Mouse (Mus musculus): ENCODE measurements around the gene Mad2l1. TPM values are rescaled to one million over a fixed set of nuclear protein-coding genes. Genes with fewer than 3 reads are reported as not detected.

Mad2l1 gene
- total RNA-seq (2021): 1 to 10 TPM; 9.3 to 9.7 TPM
- long read RNA-seq, full-length matches to known transcripts: 5 of 6 reads
- long read RNA-seq, partial matches to known transcripts: 0 of 6 reads
- long read RNA-seq, other reads (novel, unspliced or antisense): 1 of 6 reads

DNA sequence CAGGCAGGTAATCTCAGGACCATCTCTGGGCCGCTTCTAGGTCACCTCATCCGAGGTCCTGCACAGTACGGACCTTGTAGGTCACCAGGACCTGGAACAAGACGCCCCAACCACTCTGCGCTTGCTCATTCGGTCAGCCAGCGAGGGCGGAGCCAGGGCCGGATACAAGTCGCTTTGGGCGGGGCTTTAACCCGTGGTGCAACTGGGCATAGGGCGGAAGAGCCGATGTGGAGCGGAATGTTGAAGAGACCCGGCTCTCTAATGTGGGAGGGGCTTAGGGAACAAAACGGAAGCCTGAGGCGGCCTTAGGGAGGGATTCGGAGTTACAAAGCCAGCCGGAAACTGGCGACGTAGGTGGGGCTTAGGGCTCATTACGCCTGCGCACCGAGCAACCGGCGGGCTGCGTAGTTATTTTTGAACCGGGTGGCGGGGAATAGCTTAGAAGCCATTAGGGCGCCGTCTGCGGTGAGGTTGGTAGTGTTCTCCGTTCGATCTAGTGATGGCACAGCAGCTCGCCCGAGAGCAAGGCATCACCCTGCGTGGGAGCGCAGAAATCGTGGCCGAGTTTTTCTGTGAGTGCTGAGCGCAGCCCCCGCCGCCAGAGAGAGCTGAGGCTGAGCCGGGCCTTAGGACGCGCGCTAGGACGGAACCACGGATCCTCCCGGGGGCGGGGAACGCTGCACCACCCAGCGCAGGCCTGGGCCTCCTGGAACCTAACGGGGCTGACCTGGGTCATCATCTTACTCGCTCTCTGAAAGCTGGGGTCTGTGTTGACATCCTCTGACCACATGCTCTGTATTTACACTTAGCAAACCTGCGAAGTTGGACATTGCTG, at the start of gene Mad2l1:
Gene Mad2l1, plus strand, starts transcription at position 363 of the 835 bp plus-strand sequence.
- DNase-seq (ENCODE audit: low spot score in 2 of 2): peak; percentile 91 to 94

DNA sequence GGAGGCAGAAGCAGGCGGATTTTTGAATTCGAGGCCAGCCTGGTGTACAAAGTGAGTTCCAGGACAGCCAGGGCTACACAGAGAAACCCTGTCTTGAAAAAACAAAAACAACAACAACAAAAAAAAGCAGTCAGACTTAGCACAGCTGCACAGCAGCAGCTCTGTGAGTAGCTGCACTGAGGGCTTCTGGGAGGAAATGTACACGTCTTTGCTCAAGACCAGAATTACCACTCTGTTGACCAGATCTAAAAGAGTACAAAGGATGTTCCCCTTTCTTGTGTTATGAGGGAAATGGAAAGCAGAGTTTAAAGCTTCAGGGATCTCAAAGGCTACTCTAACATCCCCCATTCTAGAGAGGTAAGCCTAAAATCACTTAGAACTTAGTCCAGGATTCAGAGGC, 41.5 kb upstream of the Mad2l1 start:
- no peak for DNase-seq (ENCODE audit: low spot score in 2 of 2)

DNA sequence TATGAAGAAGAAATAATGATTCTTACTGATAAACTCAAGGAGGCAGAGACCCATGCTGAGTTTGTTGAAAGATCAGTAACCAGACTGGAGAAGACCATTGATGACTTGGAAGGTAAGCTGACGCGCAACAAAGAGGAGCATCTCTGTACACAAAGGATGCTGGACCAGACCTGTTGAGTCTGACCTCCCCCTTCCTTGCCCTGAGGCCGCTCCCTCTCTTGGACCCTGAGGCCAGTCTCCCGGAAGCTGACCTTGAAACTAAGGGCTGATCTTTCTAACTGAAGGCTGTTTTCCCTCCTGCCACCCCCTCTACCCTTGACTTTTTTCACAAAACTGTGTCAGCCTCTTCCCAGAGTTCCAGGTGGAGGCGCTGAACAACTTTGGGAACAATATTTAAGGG, 18.8 kb upstream of the Mad2l1 start:
- no peak for DNase-seq (ENCODE audit: low spot score in 2 of 2)

DNA sequence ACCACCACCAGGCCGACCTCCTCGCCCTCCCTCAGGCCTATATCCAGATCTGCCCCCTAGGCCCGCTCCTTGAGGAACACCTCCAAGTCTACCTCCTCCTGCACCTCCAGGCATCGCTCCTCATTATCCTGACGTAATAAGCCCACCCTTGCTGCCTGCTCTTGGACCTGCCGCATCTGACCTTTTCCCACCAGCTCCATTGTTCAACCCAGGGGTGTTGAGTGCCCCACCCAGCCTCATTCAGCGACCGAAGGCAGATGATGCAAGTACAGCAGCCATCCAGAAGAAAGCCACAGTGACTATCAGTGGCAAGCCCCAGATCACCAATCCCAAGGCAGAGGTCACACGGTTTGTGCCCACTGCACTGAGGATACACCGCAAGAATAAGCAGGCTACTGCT, 6.8 kb upstream of the Mad2l1 start:
- DNase-seq (ENCODE audit: low spot score in 2 of 2): no peak

DNA sequence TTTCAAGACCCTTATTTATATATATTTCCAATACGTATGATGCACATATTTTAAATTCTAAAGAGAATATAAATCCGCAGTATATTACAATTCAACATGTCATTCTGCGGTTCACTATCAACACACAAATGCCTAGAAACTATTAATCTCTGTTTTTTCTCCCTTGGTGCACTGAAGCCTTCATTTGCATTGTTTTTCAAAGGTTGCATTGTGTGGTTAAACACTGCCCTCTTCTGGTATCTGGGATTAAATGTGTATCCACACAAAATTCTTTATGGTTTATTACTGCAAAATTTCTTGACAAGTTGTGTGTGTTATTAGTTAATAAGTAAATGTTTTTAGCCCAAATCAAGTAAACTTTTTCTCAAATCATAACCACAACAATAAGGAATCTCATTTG, 1.9 kb upstream of the Mad2l1 start:
- peak in 1 of 2 experiments; percentile 17 for DNase-seq (ENCODE audit: low spot score in 2 of 2)

DNA sequence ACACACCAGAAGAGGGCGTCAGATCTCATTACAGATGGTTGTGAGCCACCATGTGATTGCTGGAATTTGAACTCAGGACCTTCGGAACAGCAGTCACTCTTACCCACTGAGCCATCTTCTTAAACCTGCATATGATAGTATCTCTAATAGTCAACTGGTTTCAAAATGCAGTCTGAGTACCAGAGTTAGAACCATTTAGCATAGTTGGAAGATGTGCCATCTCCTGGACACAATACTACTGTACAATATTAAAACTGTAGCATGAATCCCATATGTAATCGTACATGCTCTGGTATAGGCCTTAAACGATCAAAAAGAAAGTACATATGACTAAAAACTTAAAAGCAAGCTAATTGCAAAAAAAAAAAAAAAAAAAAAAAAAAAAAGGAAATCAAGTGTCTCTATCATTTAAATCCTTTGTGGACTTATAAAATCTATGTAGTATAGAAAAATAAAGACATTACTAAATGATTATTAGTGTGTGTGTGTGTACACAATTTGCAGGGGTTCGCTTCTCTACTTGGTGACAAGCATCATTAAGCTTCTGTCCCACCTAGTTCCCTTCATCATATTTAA, 736 bp upstream of the Mad2l1 start:
- DNase-seq (ENCODE audit: low spot score in 2 of 2): no peak

DNA sequence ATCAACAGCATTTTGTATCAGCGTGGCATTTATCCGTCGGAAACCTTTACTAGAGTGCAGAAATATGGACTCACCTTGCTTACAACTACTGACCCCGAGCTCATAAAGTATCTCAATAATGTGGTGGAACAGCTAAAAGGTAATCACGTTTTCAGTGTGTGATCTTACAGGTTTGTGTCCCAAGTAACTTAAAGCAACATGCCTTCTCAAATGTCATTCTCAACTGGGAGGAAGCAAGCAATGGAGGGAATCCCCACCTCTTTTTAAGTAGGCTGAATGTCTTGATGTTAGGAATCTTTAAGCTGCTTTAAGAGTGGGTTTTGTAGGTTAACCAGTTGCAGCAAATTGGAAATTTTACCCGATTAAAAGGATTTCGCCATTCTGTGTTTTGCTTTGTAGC, 776 bp downstream of the Mad2l1 start:
- DNase-seq (ENCODE audit: low spot score in 2 of 2): no peak

DNA sequence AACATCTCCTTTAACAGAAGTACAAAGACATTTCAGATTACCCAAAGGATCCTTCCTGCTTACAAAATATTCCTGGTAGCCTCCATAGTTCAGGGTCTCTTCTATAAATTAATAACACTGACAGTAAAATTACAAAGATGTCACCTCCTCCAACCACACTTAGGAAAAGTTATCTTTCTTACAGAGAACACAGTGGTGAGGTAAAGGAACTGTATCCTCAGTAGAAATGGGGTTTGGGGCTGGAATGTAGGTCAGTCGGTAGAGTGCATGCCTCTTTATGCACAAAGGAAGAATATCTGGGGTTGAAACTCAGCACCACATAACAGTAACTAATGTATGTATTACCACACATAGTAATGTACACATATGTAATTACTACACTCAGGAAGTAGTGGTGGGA, 24.8 kb downstream of the Mad2l1 start, which contains the start of gene Vmn1r32:
Gene Vmn1r32, minus strand, starts transcription at position 101 of the 400 bp plus-strand sequence.
- no peak for DNase-seq (ENCODE audit: low spot score in 2 of 2)

DNA sequence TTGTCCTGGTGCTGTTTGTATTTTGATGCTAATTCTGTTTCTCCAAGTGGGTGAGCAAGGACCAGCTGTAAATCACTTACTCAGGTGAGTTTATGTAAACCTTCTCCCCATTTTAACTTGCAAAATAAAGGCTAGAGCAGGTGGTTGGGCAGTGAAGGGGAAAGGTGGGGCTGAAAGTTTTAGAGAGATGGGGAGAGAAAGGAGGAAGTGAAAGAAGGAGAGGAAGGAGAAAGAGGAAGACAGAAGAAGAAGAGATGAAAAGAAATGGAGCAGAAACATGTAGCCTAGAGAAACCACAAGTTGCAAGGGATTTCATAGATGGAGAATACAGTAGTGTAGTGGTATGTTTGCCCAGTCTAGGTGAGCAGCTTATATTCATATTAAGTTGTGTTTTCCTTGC, 60.6 kb downstream of the Mad2l1 start:
- no peak for DNase-seq (ENCODE audit: low spot score in 2 of 2)

Other genes with a start within 250 kb of the Mad2l1 start
- not detected for gene Vmn1r32, start 24.7 kb downstream of the Mad2l1 start, total RNA-seq (2021)
- not detected for gene Vmn1r33, start 82.9 kb downstream of the Mad2l1 start, total RNA-seq (2021)
- not detected for gene Vmn1r34, start 108.5 kb downstream of the Mad2l1 start, total RNA-seq (2021)
- not detected for gene Vmn1r35, start 150.5 kb downstream of the Mad2l1 start, total RNA-seq (2021)
- gene Vmn1r36, start 183.8 kb downstream of the Mad2l1 start, total RNA-seq (2021): not detected
- gene Vmn1r37, start 194.0 kb downstream of the Mad2l1 start, total RNA-seq (2021): not detected
- gene Vmn1r38, start 247.2 kb downstream of the Mad2l1 start, total RNA-seq (2021): not detected

Measured in layer of hippocampus, postnatal 10 days (tissue).